Mouse (Mus musculus) frontal cortex, adult (tissue): ENCODE results near the gene Itgb1bp1.

Experiments
- ATAC-seq: cut with Nextera tagmentation; 2 replicates; pipeline ENCODE4 v1.9.2; 2017; ENCODE audit warnings: mild to moderate bottlenecking, moderate library complexity, mixed read lengths; ENCODE audit not compliant: low TSS enrichment

The Itgb1bp1 gene

GRCm38 (mm10) chr12:21286243-21286622, at the start of gene Itgb1bp1:
Itgb1bp1 (minus strand) TSS chr12:21286284.
- ATAC-seq: peak; percentile 97

- peak; percentile 89 for ATAC-seq
Observed at GRCm38 (mm10) chr12:21335869-21336268, 49.8 kb upstream of the Itgb1bp1 start.

- ATAC-seq: no peak
Observed at GRCm38 (mm10) chr12:21333766-21334165, 47.7 kb upstream of the Itgb1bp1 start.

GRCm38 (mm10) chr12:21333021-21333420, 46.9 kb upstream of the Itgb1bp1 start:
- ATAC-seq: no peak

- ATAC-seq: 0 out of 2 replicates have a peak, but pooled peaks have one; percentile 14
Observed at GRCm38 (mm10) chr12:21331711-21332110, 45.6 kb upstream of the Itgb1bp1 start.

- ATAC-seq: peak; percentile 87
Observed at GRCm38 (mm10) chr12:21330961-21331576, 45.0 kb upstream of the Itgb1bp1 start.

GRCm38 (mm10) chr12:21329661-21330400, 43.7 kb upstream of the Itgb1bp1 start:
- no peak for ATAC-seq

- ATAC-seq: no peak
Observed at GRCm38 (mm10) chr12:21326325-21326724, 40.2 kb upstream of the Itgb1bp1 start.

GRCm38 (mm10) chr12:21325266-21325665, 39.2 kb upstream of the Itgb1bp1 start:
- no peak for ATAC-seq

- ATAC-seq: no peak
Observed at GRCm38 (mm10) chr12:21324101-21324500, 38.0 kb upstream of the Itgb1bp1 start.

- ATAC-seq: no peak
Observed at GRCm38 (mm10) chr12:21322856-21323255, 36.8 kb upstream of the Itgb1bp1 start.

- ATAC-seq: no peak
Observed at GRCm38 (mm10) chr12:21322296-21322695, 36.2 kb upstream of the Itgb1bp1 start.

- no peak for ATAC-seq
Observed at GRCm38 (mm10) chr12:21321170-21321569, 35.1 kb upstream of the Itgb1bp1 start.

- ATAC-seq: no peak
Observed at GRCm38 (mm10) chr12:21320317-21320716, 34.2 kb upstream of the Itgb1bp1 start.

- ATAC-seq: no peak
Observed at GRCm38 (mm10) chr12:21318143-21318895, 32.2 kb upstream of the Itgb1bp1 start.

GRCm38 (mm10) chr12:21316869-21317265, 30.8 kb upstream of the Itgb1bp1 start:
- ATAC-seq: no peak

GRCm38 (mm10) chr12:21315923-21316868, 30.1 kb upstream of the Itgb1bp1 start, which contains the start of gene Iah1:
Iah1 (plus strand) TSS chr12:21316389.
- ATAC-seq: peak; percentile 86

- no peak for ATAC-seq
Observed at GRCm38 (mm10) chr12:21312201-21312600, 26.1 kb upstream of the Itgb1bp1 start.

GRCm38 (mm10) chr12:21306721-21307120, 20.6 kb upstream of the Itgb1bp1 start:
- ATAC-seq: no peak

- no peak for ATAC-seq
Observed at GRCm38 (mm10) chr12:21305741-21306140, 19.7 kb upstream of the Itgb1bp1 start.

- ATAC-seq: no peak
Observed at GRCm38 (mm10) chr12:21302361-21302783, 16.3 kb upstream of the Itgb1bp1 start.
